Mouse (Mus musculus): Measurements from ENCODE around the gene Myh14.

DNA sequence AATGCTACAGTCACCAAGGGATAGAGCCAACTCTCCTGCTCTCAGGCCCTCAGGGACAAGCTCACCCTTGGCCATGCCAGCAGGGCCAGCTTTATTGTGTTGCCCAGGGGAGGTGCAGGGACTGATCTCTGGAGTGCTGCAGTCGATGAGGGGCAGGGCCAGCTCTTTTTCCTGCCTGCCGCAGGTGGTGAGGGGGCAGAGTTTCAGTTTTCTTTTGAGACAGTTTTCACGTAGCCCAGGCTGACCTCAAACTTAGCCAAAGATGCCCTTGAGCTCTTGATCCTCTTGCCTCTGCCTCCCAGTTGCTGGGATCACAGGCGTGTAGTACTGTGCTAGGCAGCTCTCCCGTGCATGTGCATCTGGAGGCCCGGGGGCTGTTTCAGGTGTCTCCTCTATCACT lies 99.7 kb downstream of the Myh14 start:
- TF ChIP-seq CTCF (IDR thresholded peaks at IDR 0.05; ENCODE audit: low read depth) (no peak), EP300 (IDR thresholded peaks at IDR 0.05; ENCODE audit: low read depth) (no peak)
